Mouse (Mus musculus) urinary bladder, postnatal 0 days (tissue): ENCODE measurements around the gene Osbpl8. TPM values are rescaled to one million over a fixed set of nuclear protein-coding genes. Genes with fewer than 3 reads are reported as not detected.

Experiments used
- polyA plus RNA-seq: library from polyadenylated mRNA; unstranded; fragments of >200 nt; fragmentation: Nextera tagmentation; extraction: Ambion mirVana; gene quantifications from 2 replicates; pipeline ENCODE4 v1.2.1, GENCODE M21; 2015

Osbpl8 gene
- 6.7 and 7.1 TPM in 2 replicates for polyA plus RNA-seq

DNA sequence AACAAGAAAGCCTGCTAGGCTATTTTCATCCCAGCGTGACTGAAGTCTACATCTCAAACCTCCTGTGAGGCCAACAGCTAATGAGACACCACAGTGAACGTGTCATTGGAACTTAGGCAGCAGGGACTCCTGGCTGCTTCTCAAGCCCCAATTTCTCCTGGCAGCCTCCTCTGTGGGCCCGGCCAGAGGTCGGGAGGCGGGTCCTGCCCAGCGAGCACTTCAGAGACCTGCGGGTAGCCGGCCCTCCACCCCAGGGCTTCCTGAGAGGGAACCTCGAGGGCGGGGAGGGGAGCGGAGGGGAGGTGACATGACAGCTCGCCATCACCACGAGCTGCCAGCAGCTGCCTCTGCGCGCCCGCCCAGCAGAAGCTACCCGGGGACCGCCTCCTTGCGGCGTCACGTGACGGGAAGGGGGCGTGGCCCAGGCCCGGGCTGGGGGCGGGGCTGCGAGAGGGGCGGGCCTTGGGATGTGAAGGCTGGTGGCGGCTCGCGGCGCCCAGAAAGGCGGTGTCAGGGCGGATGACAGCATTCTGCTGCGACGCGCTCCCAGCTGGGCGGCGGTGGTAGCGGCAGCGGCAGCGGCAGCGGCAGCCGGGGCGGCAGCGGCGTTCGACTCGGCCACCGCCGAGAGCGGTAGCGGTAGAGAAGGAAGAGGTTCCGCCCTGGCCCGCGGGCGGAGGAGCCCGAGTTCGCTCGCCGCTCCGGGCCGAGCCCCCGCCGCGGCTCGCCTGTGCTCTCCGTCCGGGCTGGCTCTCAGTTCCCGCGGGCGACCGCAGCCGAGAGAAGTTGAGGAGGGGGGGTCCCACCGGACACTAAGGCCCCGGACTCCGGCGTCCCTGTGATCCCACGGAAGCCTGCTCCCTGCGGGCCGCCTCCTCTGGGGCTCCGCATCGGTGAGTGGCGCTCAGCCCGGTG, at the start of gene Osbpl8:
Osbpl8 (plus strand) TSS at position 449 of the 915 bp plus-strand sequence.

DNA sequence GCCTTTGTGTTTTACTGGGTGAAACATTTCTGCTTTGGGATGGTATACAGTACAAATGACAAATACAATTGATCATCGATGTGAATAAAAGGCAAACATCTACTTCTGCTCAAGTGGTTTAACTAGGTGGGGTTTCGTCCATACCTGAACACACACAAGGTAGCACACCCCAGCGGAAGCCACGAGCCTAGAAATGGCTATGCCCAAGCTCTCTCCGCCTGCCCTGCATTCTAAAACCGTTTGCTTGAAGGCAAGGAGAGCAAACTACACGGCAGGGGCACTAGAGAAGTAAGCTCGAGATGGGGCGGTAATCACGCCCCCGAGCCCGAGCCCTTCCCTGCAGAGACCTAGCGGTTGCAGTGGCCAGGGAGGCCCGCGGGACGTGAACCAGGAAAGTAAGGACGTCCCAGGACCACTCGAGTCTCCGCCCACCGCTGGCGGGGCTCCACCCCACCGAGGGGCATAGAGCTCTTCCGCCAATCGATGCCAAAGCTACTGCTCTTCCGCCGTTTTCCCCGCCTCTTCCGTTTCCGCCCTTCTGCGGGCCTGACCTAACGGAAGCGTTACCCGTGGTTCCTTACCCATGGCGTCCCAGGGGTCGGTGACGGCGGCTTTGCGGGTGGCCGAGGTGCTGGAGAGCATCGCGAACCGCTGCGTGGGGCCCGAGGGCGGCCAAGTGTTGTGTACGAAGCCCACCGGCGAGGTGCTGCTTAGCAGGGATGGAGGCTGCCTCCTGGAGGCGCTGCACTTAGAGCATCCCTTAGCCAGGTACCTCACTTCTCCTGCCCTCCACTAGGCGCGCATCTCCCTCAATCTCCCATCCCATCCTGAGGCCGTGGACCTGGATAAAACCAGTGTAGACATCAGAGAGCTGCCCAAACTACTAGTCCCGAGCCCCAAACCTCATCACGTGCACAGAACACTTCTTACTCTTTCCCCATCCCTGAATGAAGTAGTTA, 133.9 kb downstream of the Osbpl8 start, which contains the start of gene Bbs10:
Bbs10 (plus strand) TSS at position 540 of the 959 bp plus-strand sequence.

Other genes with a start within 250 kb of the Osbpl8 start
- gene Csrp2, start 245.0 kb upstream of the Osbpl8 start, polyA plus RNA-seq, result 499 and 544 TPM in 2 replicates
- gene Zdhhc17, start 154.6 kb upstream of the Osbpl8 start, polyA plus RNA-seq, result 9.5 and 11.1 TPM in 2 replicates
- gene Bbs10, start 133.9 kb downstream of the Osbpl8 start, polyA plus RNA-seq, result 2.0 and 2.1 TPM in 2 replicates